Mouse (Mus musculus) liver, embryonic 13.5 days (tissue): ENCODE results near the gene Btbd11. TPM values are rescaled to one million over a fixed set of nuclear protein-coding genes. Genes with fewer than 3 reads are reported as not detected.

Source experiments
- ATAC-seq: fragments of 200-750 bp; cut with Nextera tagmentation; 2 replicates; pipeline ENCODE4 v1.8.0; 2017; ENCODE audit warnings: low read depth, mild to moderate bottlenecking, moderate number of reproducible peaks, moderate library complexity
- DNase-seq: peaks from one replicate; pipeline ENCODE4 v3.0.0; 2022
- H3K27ac ChIP-seq: fragments of 300-500 bp; sonication (generic); 2 replicates; pipeline ENCODE4 v1.5.1; 2015; ENCODE audit warnings: moderate library complexity, mild to moderate bottlenecking, inconsistent platforms
- H3K27me3 ChIP-seq: fragments of 300-500 bp; sonication (generic); 2 replicates; pipeline ENCODE4 v1.6.1; 2015; ENCODE audit warnings: mild to moderate bottlenecking, inconsistent platforms
- H3K36me3 ChIP-seq: fragments of 300-500 bp; sonication (generic); 2 replicates; pipeline ENCODE4 v1.6.1; 2015; ENCODE audit warnings: mild to moderate bottlenecking, inconsistent platforms
- H3K4me1 ChIP-seq: fragments of 300-500 bp; sonication (generic); replicated peaks from 2 replicates; pipeline ENCODE4 v1.6.1; 2015; ENCODE audit warnings: inconsistent platforms
- H3K4me2 ChIP-seq: fragments of 300-500 bp; sonication (generic); 2 replicates; pipeline ENCODE4 v1.6.1; 2015; ENCODE audit warnings: inconsistent platforms, mild to moderate bottlenecking, moderate library complexity
- H3K4me3 ChIP-seq: fragments of 300-500 bp; sonication (generic); replicated peaks from 2 replicates; pipeline ENCODE4 v1.5.1; 2015; ENCODE audit warnings: mild to moderate bottlenecking, inconsistent platforms
- H3K9ac ChIP-seq: fragments of 300-500 bp; sonication (generic); 2 replicates; pipeline ENCODE4 v1.6.1; 2015; ENCODE audit warnings: mild to moderate bottlenecking, inconsistent platforms
- H3K9me3 ChIP-seq: fragments of 300-500 bp; sonication (generic); replicated peaks from 2 replicates; pipeline ENCODE4 v1.6.1; 2016; ENCODE audit warnings: inconsistent platforms
- WGBS: fragments of 180-500 bp; shearing (Covaris S2); methylation state at CpG from one replicate; pipeline ENCODE4 v1.1.7; 2015; ENCODE audit not compliant: insufficient replicate concordance; 5-methylcytosine and 5-hydroxymethylcytosine counted together
- polyA plus RNA-seq: library from polyadenylated mRNA; unstranded; fragments of >200 nt; fragmentation: Nextera tagmentation; extraction: Ambion mirVana; gene quantifications from 2 replicates; pipeline ENCODE4 v1.2.1, GENCODE M21; 2015

Gene Btbd11
- polyA plus RNA-seq, 1 experiment from 2014 or later, result 0.20 TPM

- WGBS, result 38% methylated on average over 6 of the region's 6 CpGs
- Histone ChIP-seq H3K27me3 (no peaks in the 10 kb centered on the region), H3K9me3 (no peaks in the 10 kb centered on the region), H3K4me2 (no peak overlapping the region), H3K9ac (no peak overlapping the region), H3K4me3 (no peak overlapping the region), H3K36me3 (no peaks in the 10 kb centered on the region), H3K27ac (no peak overlapping the region), H3K4me1 (no peaks in the 10 kb centered on the region)
- DNase-seq (no peak), ATAC-seq (no peak)
Observed at GRCm38 (mm10) chr10:85482480-85482879, 95.9 kb downstream of the Btbd11 start.

GRCm38 (mm10) chr10:85486456-85486855 is 99.8 kb downstream of the Btbd11 start:
- WGBS, result 59% methylated on average over 3 of the region's 3 CpGs
- DNase-seq (no peak), ATAC-seq (no peak)
- no peaks in the 10 kb centered on the region for H3K9me3 ChIP-seq
- no peaks in the 10 kb centered on the region for H3K36me3 ChIP-seq
- H3K27ac ChIP-seq, result no peak overlapping the region
- no peaks in the 10 kb centered on the region for H3K27me3 ChIP-seq
- H3K4me3 ChIP-seq, result no peak overlapping the region
- no peak overlapping the region for H3K9ac ChIP-seq
- H3K4me1 ChIP-seq, result no peaks in the 10 kb centered on the region
- no peak overlapping the region for H3K4me2 ChIP-seq

GRCm38 (mm10) chr10:85492583-85492982 is 106.0 kb downstream of the Btbd11 start:
- no peaks in the 10 kb centered on the region for H3K9me3 ChIP-seq
- H3K4me2 ChIP-seq, result no peak overlapping the region
- no peaks in the 10 kb centered on the region for H3K36me3 ChIP-seq
- WGBS, result 56% methylated on average over 2 of the region's 2 CpGs
- DNase-seq (no peak), ATAC-seq (no peak)
- H3K4me3 ChIP-seq, result no peak overlapping the region
- H3K27ac ChIP-seq, result no peak overlapping the region
- no peak overlapping the region for H3K9ac ChIP-seq
- no peaks in the 10 kb centered on the region for H3K27me3 ChIP-seq
- no peaks in the 10 kb centered on the region for H3K4me1 ChIP-seq

GRCm38 (mm10) chr10:85496358-85496757 is 109.7 kb downstream of the Btbd11 start:
- no peaks in the 10 kb centered on the region for H3K27me3 ChIP-seq
- H3K4me1 ChIP-seq, result no peaks in the 10 kb centered on the region
- H3K4me2 ChIP-seq, result no peak overlapping the region
- no peak for DNase-seq
- 83% methylated on average over 8 of the region's 8 CpGs for WGBS
- no peak overlapping the region for H3K9ac ChIP-seq
- ATAC-seq, result no peak
- H3K36me3 ChIP-seq, result no peaks in the 10 kb centered on the region
- no peaks in the 10 kb centered on the region for H3K9me3 ChIP-seq
- no peak overlapping the region for H3K27ac ChIP-seq
- H3K4me3 ChIP-seq, result no peak overlapping the region

GRCm38 (mm10) chr10:85496981-85497380 is 110.4 kb downstream of the Btbd11 start:
- Histone ChIP-seq H3K27me3 (no peaks in the 10 kb centered on the region), H3K27ac (no peak overlapping the region), H3K9me3 (no peaks in the 10 kb centered on the region), H3K36me3 (no peaks in the 10 kb centered on the region), H3K4me2 (no peak overlapping the region), H3K4me1 (no peaks in the 10 kb centered on the region), H3K9ac (no peak overlapping the region), H3K4me3 (no peak overlapping the region)
- DNase-seq (no peak), ATAC-seq (no peak)
- WGBS, result 48% methylated on average over 2 of the region's 2 CpGs

GRCm38 (mm10) chr10:85497931-85498330 is 111.3 kb downstream of the Btbd11 start:
- ATAC-seq (no peak), DNase-seq (no peak)
- no peak overlapping the region for H3K4me3 ChIP-seq
- no peaks in the 10 kb centered on the region for H3K36me3 ChIP-seq
- H3K9me3 ChIP-seq, result no peaks in the 10 kb centered on the region
- H3K27me3 ChIP-seq, result no peaks in the 10 kb centered on the region
- no peak overlapping the region for H3K4me2 ChIP-seq
- no peak overlapping the region for H3K27ac ChIP-seq
- WGBS, result 79% methylated on average over 5 of the region's 5 CpGs
- H3K9ac ChIP-seq, result no peak overlapping the region
- no peaks in the 10 kb centered on the region for H3K4me1 ChIP-seq

- no peak overlapping the region for H3K4me3 ChIP-seq
- H3K27me3 ChIP-seq, result no peaks in the 10 kb centered on the region
- ATAC-seq (no peak), DNase-seq (no peak)
- no peak overlapping the region for H3K4me2 ChIP-seq
- H3K9me3 ChIP-seq, result no peaks in the 10 kb centered on the region
- H3K36me3 ChIP-seq, result no peaks in the 10 kb centered on the region
- no peaks in the 10 kb centered on the region for H3K4me1 ChIP-seq
- no peak overlapping the region for H3K27ac ChIP-seq
- WGBS, result 63% methylated on average over 9 of the region's 9 CpGs
- H3K9ac ChIP-seq, result no peak overlapping the region
Observed at GRCm38 (mm10) chr10:85500573-85501155, 114.0 kb downstream of the Btbd11 start.

- H3K4me3 ChIP-seq, result no peak overlapping the region
- no peaks in the 10 kb centered on the region for H3K27me3 ChIP-seq
- H3K4me1 ChIP-seq, result no peaks in the 10 kb centered on the region
- 31% methylated on average over 5 of the region's 5 CpGs for WGBS
- H3K9ac ChIP-seq, result no peak overlapping the region
- H3K27ac ChIP-seq, result no peak overlapping the region
- ATAC-seq, result no peak
- no peaks in the 10 kb centered on the region for H3K36me3 ChIP-seq
- no peaks in the 10 kb centered on the region for H3K9me3 ChIP-seq
- DNase-seq, result no peak
- H3K4me2 ChIP-seq, result no peak overlapping the region
Observed at GRCm38 (mm10) chr10:85501966-85502566, 115.5 kb downstream of the Btbd11 start.

GRCm38 (mm10) chr10:85502656-85503055 is 116.0 kb downstream of the Btbd11 start:
- H3K4me2 ChIP-seq, result no peak overlapping the region
- WGBS, result 46% methylated on average over 9 of the region's 9 CpGs
- H3K27me3 ChIP-seq, result no peaks in the 10 kb centered on the region
- ATAC-seq (no peak), DNase-seq (no peak)
- H3K27ac ChIP-seq, result no peak overlapping the region
- H3K4me3 ChIP-seq, result no peak overlapping the region
- no peaks in the 10 kb centered on the region for H3K9me3 ChIP-seq
- no peaks in the 10 kb centered on the region for H3K36me3 ChIP-seq
- H3K9ac ChIP-seq, result no peak overlapping the region
- H3K4me1 ChIP-seq, result no peaks in the 10 kb centered on the region

- H3K4me3 ChIP-seq, result no peak overlapping the region
- no peaks in the 10 kb centered on the region for H3K36me3 ChIP-seq
- 70% methylated on average over 7 of the region's 7 CpGs for WGBS
- ATAC-seq (no peak), DNase-seq (no peak)
- no peaks in the 10 kb centered on the region for H3K4me1 ChIP-seq
- H3K27me3 ChIP-seq, result no peaks in the 10 kb centered on the region
- no peaks in the 10 kb centered on the region for H3K9me3 ChIP-seq
- no peak overlapping the region for H3K4me2 ChIP-seq
- no peak overlapping the region for H3K9ac ChIP-seq
- no peak overlapping the region for H3K27ac ChIP-seq
Observed at GRCm38 (mm10) chr10:85503453-85503852, 116.8 kb downstream of the Btbd11 start.

- Histone ChIP-seq H3K9ac (no peak overlapping the region), H3K4me1 (no peaks in the 10 kb centered on the region), H3K27me3 (no peaks in the 10 kb centered on the region), H3K36me3 (no peaks in the 10 kb centered on the region), H3K9me3 (no peaks in the 10 kb centered on the region), H3K27ac (no peak overlapping the region), H3K4me3 (no peak overlapping the region), H3K4me2 (no peak overlapping the region)
- ATAC-seq, result no peak
- no peak for DNase-seq
- 63% methylated on average over 7 of the region's 7 CpGs for WGBS
Observed at GRCm38 (mm10) chr10:85507270-85508050, 120.8 kb downstream of the Btbd11 start.
